Mouse (Mus musculus): Measurements from ENCODE around the gene Slc25a1. TPM values are rescaled to one million over a fixed set of nuclear protein-coding genes. Genes with fewer than 3 reads are reported as not detected.

Slc25a1 gene
- total RNA-seq, 2 experiments from 2014 or later: 78.3 to 87.2 TPM

- no peak for DNase-seq (ENCODE audit: low spot score in 2 of 2)
These were observed 5.9 kb downstream of the Slc25a1 start for GRCm38 (mm10) chr16:17922163-17922538.

DNA sequence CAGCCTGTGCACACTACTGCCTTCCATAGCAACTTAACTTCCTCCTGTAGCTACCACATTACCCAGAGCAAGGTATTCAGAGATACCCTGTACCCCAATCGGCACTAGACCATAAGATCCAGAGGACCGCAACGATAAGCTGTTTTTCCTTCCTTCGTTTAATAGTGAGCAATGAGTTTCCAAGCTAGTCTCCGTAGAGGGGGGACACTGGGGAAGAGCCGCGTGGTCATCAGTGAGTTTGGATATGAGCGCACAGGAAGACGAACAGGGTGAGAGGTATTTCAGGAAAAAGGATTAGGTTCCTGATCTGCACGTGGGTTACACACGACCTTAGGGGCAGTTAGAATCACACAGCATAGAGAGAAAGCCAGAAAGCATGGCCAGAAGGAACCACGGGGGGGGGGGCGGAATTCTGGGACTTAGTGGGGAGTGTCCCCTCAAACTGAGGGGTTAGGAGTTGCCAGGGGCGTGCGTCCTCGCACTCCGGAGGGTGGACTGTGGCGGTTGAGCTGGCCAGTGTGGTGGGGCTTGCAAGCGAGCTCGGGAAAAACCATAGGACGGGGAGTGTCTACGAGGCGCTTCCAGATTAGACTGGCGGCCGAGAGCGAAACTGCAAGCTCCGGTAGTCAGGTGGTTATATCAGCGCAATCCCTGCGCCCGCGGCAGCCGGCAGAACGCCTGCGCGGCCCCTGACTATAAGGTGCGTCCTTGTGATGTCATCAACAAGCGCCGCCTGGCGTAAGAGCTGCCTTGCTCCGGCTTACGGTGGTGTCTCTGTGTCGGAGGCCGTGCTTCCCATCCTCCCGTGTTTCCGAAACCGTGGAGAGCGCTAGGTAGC, 6.5 kb downstream of the Slc25a1 start:
- DNase-seq (ENCODE audit: low spot score in 2 of 2): peak; percentile 96

DNA sequence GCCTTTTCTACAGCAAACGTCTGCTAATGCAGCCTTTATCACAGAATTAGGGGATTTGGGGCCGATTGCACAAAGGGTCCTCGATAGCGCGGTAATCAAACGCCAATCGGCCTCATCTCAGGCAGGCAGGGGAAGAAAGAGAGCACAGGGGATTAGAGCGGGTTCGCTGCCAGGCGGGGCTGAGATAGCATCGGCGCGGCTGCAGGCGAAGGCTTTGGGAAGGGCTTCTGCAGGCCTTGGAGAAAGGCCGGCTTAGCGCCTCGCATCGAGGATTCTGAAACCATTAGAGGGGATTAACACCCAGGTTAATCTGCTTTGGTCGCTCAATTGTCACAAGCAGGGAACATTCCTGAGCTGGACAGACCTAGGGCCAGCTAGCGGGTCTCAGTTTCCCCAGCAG, 7.4 kb downstream of the Slc25a1 start:
- DNase-seq (ENCODE audit: low spot score in 2 of 2): no peak

DNA sequence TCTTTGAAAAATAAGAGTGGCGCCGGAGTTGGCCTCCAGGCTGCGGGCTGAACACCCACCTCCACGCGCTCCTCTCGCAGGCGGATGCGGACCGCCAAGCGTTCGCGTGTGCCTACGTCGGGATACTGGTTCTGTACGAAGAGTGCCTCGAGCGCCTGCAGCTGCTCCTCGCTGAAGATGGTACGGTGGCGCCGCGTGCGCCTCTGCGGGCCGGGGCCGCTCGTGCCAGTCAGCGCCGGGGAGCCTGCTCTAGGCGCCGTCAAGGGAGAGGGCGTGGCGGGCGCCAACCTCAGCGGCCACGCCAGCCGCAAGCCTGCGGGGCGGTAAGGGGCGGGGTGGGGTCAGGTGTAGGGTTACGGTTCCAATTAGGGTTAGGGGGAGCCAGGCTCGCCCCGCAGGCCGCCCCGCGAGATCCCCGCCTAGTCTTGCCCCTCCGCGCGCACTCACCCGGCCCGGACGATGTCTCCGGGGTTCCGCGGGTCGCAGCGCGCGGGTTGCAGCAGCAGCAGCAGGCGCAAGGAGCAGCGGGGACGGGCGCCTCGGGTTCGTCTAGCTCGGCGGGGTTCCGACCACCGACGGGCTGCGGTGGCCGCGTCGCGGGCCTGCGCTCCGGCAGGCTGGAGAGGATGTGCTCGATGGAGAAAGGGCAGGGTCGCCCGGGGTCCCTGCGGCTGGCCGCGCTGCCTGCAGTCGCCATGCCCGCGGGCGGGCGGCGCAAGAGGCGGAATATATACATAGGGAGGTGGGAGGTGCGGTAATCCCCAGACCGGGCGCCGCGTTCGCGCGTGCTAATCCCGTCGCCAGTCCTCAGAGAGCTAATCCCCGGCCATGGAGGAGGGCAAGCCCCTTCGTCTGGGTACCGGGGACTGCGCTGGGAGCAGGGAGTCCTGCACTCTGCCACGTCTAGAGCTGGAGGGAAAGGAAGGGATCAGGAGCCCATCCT, 13.4 kb downstream of the Slc25a1 start, which contains the start of gene Gsc2:
TSS of gene Gsc2 (minus strand) at position 753 of the 943 bp plus-strand sequence.
- DNase-seq (ENCODE audit: low spot score in 2 of 2): no peak

GRCm38 (mm10) chr16:17911052-17911595, 16.9 kb downstream of the Slc25a1 start, which contains the start of gene Ess2:
Ess2 (minus strand) TSS chr16:17911348.
- DNase-seq (ENCODE audit: low spot score in 2 of 2): peak; percentile 88 to 89

DNA sequence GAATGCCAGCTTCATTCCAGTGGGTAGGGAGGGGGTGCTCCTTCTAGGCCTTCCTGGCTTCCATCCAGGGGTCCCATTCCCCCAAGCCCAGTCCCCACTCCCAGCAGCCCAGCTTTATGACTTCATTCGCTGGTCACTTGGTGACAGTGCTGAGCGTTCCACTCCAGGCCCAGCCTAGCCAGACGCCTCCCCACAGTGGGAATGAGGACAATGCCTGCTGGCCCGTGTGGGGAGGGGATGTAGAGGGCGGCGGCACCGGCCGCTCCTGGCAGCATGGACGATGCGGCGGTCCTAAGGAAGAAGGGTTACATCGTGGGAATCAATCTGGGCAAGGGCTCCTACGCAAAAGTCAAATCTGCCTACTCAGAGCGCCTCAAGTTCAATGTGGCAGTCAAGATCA, 29.6 kb downstream of the Slc25a1 start, which contains the start of the genes Dgcr2 and Tssk2:
TSS of gene Dgcr2 (minus strand) at position 101 of the 400 bp plus-strand sequence.
TSS of gene Tssk2 (plus strand) at position 176 of the 400 bp plus-strand sequence.
- DNase-seq (ENCODE audit: low spot score in 2 of 2): no peak

- DNase-seq (ENCODE audit: low spot score in 2 of 2): no peak
These were observed 31.9 kb downstream of the Slc25a1 start for GRCm38 (mm10) chr16:17896091-17896490.

GRCm38 (mm10) chr16:17893923-17894322, 34.1 kb downstream of the Slc25a1 start, which contains the start of gene Tssk1:
Tssk1 (plus strand) TSS chr16:17894223.
- DNase-seq (ENCODE audit: low spot score in 2 of 2): no peak

DNA sequence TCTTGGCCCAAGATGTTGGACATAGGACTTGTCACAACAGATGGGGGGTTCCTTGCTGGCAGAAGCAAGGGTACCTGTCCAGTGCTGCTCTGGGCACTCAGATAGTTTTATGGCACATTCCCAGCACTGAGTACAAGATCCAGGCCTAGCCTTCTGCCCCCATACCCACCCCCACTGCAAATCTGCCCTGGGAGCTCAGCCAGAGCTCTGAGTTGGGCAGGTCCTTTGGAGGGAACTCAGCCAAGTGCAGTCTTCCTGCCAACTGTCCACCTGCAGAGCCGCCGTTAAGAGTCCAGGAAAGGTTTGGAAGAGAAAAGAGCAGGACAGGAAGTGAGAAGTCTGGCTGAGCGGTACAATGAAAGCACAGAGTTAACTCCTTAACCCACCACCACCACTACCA, 35.4 kb downstream of the Slc25a1 start:
- DNase-seq (ENCODE audit: low spot score in 2 of 2): peak; percentile 20 to 39

DNA sequence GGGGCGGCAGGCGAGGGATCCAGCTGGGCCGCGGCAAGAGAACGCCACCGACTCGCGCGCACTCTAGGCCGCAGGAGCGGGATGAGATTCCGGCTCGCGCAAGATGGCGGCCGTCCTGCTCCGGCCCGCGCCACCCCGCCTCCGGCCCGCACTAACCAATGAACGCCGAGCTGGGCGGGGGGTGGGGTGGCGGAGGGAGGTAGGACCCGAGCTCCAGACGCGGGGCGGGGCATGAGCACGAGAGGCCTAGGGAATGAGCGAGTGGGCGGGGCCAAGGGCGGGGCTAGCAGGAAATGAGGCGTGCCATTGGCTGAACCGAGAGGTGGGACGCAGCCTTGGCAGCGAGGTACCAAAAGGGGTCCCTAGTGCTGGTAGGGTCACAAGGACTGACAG, 36.5 kb downstream of the Slc25a1 start, which contains the start of gene Gm20518:
TSS of gene Gm20518 (minus strand) at position 105 of the 393 bp plus-strand sequence.
- peak; percentile 99 for DNase-seq (ENCODE audit: low spot score in 2 of 2)

- peak; percentile 70 to 73 for DNase-seq (ENCODE audit: low spot score in 2 of 2)
These were observed 37.0 kb downstream of the Slc25a1 start for GRCm38 (mm10) chr16:17890917-17891566.

DNA sequence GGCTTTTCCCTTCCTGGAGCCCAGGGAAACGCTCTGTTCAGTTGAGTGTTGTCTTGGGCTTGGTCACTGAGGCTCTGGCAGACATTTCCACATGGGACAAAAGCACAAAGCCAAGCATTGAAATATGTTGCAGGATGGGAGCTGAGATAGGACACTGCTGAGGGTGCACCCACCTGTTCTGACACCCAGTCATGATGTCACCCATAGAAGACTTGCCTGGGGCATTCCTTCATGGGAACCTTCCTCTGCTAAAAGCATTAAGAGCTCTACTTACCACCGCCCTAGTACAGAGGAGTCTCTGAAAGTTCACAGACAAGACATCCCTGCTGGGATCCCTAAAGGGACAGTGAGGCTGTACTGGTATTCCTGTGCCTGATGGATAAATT, 37.7 kb downstream of the Slc25a1 start:
- DNase-seq (ENCODE audit: low spot score in 2 of 2): no peak

- DNase-seq (ENCODE audit: low spot score in 2 of 2): no peak
These were observed 38.2 kb downstream of the Slc25a1 start for GRCm38 (mm10) chr16:17889689-17890341.

- no peak for DNase-seq (ENCODE audit: low spot score in 2 of 2)
These were observed 43.9 kb downstream of the Slc25a1 start for GRCm38 (mm10) chr16:17884116-17884515.

- DNase-seq (ENCODE audit: low spot score in 2 of 2): no peak
These were observed 45.8 kb downstream of the Slc25a1 start for GRCm38 (mm10) chr16:17882196-17882595.

DNA sequence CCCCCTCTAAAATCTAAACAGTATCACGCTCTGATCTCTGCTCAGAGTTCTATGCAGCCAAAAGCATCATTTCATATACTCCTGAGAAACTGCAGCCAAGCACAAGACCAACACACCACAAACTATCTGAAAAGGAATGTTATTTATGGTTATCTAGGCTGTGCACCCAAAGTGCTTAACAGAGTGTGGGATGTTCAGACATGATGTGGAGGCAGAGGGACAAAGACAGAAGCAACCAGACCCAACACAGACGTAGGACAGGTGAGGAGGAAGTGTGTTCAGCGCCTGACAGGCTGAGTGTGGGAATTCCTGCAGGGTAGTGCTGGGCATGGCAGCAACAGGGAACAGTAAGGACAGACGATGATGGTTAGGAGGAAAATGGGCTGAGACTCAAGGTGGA, 48.4 kb downstream of the Slc25a1 start:
- no peak for DNase-seq (ENCODE audit: low spot score in 2 of 2)

DNA sequence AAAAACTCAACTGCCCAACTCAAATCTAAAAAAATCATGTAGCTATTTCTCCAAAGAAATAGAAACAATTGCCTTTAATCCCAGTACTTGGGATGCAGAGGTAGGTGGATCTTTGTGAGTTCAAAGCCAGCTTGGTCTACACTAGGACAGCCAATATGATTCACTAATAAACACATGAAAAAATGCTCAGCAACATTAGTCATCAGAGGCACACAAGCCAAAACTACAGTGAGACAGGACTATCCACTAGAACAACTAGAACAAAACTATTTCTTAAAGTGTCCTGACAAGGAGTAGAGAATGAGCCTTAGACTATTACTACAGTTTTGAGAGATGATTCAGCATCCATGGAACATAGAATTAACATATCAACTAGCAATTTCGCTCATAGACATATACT, 51.9 kb downstream of the Slc25a1 start:
- DNase-seq (ENCODE audit: low spot score in 2 of 2): no peak
